Mouse (Mus musculus) fat pad, adult 2 months (tissue): Measurements from ENCODE around the gene Thegl.
"Not testable (repeated sequence)": the region's sequence is repeated elsewhere in the genome, so short reads cannot be mapped to it uniquely, and the experiment has no call there.

Experiments
- DNase-seq: peaks from one replicate; pipeline ENCODE4 v3.0.0-alpha.2; 2011; ENCODE audit warnings: low read depth, low spot score; ENCODE audit errors: extremely low read depth

The Thegl gene

GRCm38 (mm10) chr5:77093961-77094360, 78.1 kb downstream of the Thegl start:
- no peak for DNase-seq

- no peak for DNase-seq
These were observed 79.0 kb downstream of the Thegl start for GRCm38 (mm10) chr5:77094510-77095491.

GRCm38 (mm10) chr5:77096194-77096593, 80.4 kb downstream of the Thegl start:
- not testable (repeated sequence) for DNase-seq

GRCm38 (mm10) chr5:77097686-77098085, 81.9 kb downstream of the Thegl start:
- no peak for DNase-seq

GRCm38 (mm10) chr5:77098874-77099273, 83.1 kb downstream of the Thegl start:
- no peak for DNase-seq

GRCm38 (mm10) chr5:77099317-77099996, 83.6 kb downstream of the Thegl start:
- DNase-seq: no peak

- no peak for DNase-seq
These were observed 84.2 kb downstream of the Thegl start for GRCm38 (mm10) chr5:77099997-77100380.

GRCm38 (mm10) chr5:77100691-77101090, 84.9 kb downstream of the Thegl start:
- DNase-seq: no peak

- DNase-seq: no peak
These were observed 86.9 kb downstream of the Thegl start for GRCm38 (mm10) chr5:77102522-77103365.

GRCm38 (mm10) chr5:77107146-77107822, 91.5 kb downstream of the Thegl start:
- DNase-seq: no peak

- no peak for DNase-seq
These were observed 93.0 kb downstream of the Thegl start for GRCm38 (mm10) chr5:77108806-77109205.

GRCm38 (mm10) chr5:77109814-77110213, 94.0 kb downstream of the Thegl start:
- DNase-seq: no peak
